Mouse (Mus musculus): ENCODE results near the gene Tmem132c. TPM values are rescaled to one million over a fixed set of nuclear protein-coding genes. Genes with fewer than 3 reads are reported as not detected.

Gene Tmem132c
- polyA plus RNA-seq, 1 experiment, result 2.6 TPM

DNA sequence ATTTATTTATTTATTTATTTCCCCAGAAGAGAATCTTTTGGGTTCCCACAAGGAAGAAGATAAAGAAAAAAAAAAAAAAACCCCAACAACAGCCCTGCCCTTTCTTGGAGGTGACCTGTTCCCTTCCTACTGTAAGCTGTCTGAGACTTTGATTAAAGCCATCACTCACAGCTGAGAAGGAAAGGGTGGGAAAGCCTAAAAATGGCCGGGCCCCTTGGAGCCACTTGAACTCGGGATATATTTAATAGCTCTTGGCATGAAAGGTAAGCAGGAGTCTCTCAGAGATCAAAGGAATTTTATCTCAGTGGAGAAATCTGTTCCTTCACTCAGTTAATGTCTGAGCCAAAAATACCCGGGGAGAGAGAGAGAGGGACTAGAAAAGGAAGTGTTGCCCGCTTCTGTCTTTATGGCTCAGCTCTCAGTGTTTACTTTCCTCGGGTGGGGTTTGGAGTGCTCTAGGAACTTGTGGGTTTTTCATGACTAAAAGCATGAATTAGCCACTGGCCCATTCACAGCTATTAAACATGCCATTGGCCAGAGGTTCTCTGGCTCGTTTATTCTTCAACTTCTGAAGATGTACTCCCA is 41.0 kb downstream of the Tmem132c start:
- DNase-seq (ENCODE audit: extremely low spot score in 1 of 2, low spot score in 1 of 2), result no peak

GRCm38 (mm10) chr5:127286886-127287285 is 45.3 kb downstream of the Tmem132c start:
- no peak for DNase-seq (ENCODE audit: extremely low spot score in 1 of 2, low spot score in 1 of 2)

DNA sequence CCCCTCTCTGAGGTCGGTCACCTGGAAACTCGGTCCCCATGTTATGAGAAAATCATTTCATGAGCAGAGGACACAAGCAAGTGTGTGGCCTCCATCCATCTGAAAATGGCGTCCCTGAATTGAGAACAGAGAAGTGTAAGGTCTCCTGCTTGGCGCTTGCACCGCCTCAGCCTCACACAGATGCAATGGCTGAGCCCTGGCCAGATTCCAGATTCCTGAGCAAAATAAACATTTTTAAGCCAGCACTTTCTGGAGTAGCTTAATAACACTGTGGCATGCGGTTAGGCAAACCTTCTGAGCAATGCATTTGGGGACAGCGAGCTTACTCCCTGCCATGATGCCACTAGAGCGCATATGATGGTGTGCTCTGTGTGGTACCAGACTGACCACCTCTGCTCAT is 48.1 kb downstream of the Tmem132c start:
- no peak for DNase-seq (ENCODE audit: extremely low spot score in 1 of 2, low spot score in 1 of 2)

DNA sequence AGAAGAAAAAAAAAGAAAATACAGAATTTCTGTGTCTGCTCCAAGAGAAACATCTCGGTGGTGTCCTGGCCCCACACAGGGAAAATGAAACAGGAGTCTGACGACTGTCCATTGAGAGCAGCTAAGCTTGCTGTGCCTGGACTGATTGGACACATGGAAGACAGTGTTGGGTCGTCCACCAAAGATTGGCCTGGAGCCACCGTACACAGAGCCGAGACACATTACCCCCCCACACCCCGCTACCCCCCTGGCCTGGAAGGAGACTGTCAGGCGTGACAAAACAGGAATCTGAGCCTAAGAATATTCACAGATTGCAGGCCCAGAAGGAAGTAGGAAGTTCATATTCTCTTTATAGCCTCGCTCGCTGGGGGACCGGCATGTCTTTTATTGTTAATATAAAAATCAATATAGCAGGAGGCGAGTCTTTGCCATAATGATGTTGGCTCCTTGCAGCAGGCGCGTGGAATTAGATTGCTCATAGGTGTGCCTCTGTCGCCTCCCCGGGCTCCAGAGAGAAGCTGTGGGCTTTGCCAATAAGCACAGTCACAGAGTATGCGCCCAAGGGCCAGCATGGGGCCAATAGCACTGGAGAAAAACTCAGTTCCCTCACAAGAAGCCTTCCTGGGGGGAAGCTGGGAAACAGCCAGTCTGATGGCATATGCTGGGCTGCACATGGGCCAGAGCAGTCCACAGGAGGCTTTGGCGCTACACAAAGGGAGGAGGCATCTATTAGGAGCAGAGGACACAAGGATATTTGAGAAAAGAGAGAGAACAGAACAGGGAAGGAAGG is 49.0 kb downstream of the Tmem132c start:
- no peak for DNase-seq (ENCODE audit: extremely low spot score in 1 of 2, low spot score in 1 of 2)

- no peak for DNase-seq (ENCODE audit: extremely low spot score in 1 of 2, low spot score in 1 of 2)
Observed at GRCm38 (mm10) chr5:127291581-127291980, 50.0 kb downstream of the Tmem132c start.

GRCm38 (mm10) chr5:127293698-127294097 is 52.1 kb downstream of the Tmem132c start:
- DNase-seq (ENCODE audit: extremely low spot score in 1 of 2, low spot score in 1 of 2), result no peak

- no peak for DNase-seq (ENCODE audit: extremely low spot score in 1 of 2, low spot score in 1 of 2)
Observed at GRCm38 (mm10) chr5:127297461-127297860, 55.9 kb downstream of the Tmem132c start.

DNA sequence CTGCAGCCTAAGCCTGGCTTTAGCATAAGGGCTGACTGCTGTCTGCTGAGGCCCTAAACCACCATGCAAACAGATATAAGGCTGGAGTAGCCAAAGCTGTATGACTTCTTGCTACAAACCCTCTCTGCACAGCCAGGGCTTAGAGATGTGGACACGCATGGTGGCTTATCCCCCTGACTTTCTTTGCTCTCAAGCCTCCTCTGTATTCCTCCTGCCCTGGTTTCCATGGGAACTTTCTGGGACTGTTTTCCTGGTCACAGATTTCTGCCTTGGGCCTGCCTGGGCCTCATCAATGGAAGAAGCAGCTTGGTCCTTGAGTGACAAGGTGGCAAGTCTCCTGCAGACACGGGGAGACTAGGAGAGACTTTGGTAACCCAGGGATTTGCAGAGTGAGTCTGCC is 56.5 kb downstream of the Tmem132c start:
- no peak for DNase-seq (ENCODE audit: extremely low spot score in 1 of 2, low spot score in 1 of 2)

DNA sequence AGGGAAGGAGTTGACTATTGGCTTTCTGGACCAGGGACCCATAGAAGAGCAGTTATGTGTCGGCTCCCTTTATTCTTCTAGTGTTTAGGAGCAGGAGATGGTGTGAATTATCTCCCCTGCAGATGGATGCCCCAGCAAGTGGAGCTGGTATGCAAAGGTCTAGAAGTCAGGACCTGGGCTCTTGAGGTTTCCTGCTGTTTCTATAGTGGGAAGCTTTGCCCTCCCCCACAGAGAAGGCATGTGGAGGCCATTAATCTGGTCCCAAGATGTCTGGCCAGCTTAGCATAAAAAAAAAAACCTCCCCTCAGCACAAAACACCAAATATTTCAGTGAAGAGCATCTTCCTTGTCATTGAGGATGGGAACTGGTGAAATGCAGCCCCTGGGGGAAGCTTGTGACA is 57.4 kb downstream of the Tmem132c start:
- no peak for DNase-seq (ENCODE audit: extremely low spot score in 1 of 2, low spot score in 1 of 2)

DNA sequence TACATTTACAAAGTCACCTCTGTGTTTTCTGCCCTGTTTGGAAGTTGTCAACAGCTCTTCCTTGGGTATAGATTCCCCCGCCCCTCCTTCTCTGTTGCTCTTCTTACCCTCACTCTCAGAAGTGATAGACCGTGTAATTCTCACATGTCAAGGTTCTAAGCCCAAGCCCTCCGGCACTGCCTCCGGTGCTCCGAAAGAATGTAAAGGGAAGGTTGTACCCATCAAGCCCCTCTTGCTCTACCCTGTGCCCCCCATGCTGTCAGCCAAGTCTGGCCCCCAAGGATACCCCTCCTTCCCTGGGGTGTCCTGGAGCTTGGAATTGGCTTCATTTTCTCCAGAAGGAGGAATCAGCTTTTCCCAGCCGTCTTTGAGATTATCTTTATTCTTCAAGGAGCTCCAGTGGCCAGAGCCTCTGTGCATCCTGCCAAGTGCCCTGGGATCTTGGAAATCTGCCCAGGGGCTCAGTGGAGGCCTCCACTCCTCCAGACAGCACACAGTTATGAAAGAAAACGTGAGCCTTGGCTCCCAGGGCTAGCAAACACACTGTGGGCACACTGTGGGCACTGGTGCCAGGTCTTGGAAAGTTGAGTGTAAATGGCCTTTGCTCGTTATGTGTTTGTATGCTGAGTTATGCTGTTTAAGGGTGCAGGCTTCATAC is 59.1 kb downstream of the Tmem132c start:
- DNase-seq (ENCODE audit: extremely low spot score in 1 of 2, low spot score in 1 of 2), result peak in 1 of 2 experiments; percentile 30

DNA sequence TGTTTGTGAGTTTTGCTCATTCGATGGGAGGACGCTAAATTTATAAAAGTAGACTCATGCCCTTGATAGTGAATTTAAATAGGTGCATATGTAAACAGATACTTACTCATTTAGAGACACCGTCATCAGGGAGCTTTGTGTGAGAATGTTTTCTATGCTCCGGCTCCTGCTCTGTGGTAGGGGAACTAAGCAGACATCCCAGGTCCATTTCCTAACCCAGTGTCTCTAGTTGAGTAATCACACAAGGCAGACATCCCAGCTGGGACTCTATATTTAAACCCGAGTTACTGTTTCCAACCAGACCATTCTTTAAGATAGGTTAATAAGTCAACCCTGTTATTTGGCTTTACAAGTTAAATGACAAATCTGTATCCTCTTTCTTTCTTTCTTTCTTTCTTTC is 63.7 kb downstream of the Tmem132c start:
- DNase-seq (ENCODE audit: extremely low spot score in 1 of 2, low spot score in 1 of 2), result no peak

- no peak for DNase-seq (ENCODE audit: extremely low spot score in 1 of 2, low spot score in 1 of 2)
Observed at GRCm38 (mm10) chr5:127305719-127306118, 64.1 kb downstream of the Tmem132c start.

GRCm38 (mm10) chr5:127306726-127307125 is 65.1 kb downstream of the Tmem132c start:
- no peak for DNase-seq (ENCODE audit: extremely low spot score in 1 of 2, low spot score in 1 of 2)

GRCm38 (mm10) chr5:127310318-127311004 is 68.9 kb downstream of the Tmem132c start:
- no peak for DNase-seq (ENCODE audit: extremely low spot score in 1 of 2, low spot score in 1 of 2)

- DNase-seq (ENCODE audit: extremely low spot score in 1 of 2, low spot score in 1 of 2), result no peak
Observed at GRCm38 (mm10) chr5:127311005-127311331, 69.4 kb downstream of the Tmem132c start.

GRCm38 (mm10) chr5:127313634-127314033 is 72.0 kb downstream of the Tmem132c start:
- no peak for DNase-seq (ENCODE audit: extremely low spot score in 1 of 2, low spot score in 1 of 2)

GRCm38 (mm10) chr5:127319096-127319779 is 77.6 kb downstream of the Tmem132c start:
- no peak for DNase-seq (ENCODE audit: extremely low spot score in 1 of 2, low spot score in 1 of 2)

DNA sequence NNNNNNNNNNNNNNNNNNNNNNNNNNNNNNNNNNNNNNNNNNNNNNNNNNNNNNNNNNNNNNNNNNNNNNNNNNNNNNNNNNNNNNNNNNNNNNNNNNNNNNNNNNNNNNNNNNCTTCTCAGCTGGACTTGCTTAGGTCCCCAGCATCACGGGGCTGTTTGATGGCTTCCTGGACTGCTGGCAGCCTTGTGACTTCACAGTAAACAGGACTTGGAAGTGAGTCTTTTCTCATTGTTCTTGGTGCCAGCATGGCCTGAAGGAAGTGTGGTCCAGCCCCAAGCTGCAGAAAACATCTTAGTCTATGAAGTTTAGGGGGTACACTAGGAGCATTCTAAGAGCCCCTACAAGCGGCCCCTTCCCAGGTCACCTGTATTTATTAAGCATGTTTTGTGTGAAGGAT is 83.0 kb downstream of the Tmem132c start:
- no peak for DNase-seq (ENCODE audit: extremely low spot score in 1 of 2, low spot score in 1 of 2)

- DNase-seq (ENCODE audit: extremely low spot score in 1 of 2, low spot score in 1 of 2), result peak in 1 of 2 experiments; percentile 38
Observed at GRCm38 (mm10) chr5:127336048-127336907, 94.7 kb downstream of the Tmem132c start.

DNA sequence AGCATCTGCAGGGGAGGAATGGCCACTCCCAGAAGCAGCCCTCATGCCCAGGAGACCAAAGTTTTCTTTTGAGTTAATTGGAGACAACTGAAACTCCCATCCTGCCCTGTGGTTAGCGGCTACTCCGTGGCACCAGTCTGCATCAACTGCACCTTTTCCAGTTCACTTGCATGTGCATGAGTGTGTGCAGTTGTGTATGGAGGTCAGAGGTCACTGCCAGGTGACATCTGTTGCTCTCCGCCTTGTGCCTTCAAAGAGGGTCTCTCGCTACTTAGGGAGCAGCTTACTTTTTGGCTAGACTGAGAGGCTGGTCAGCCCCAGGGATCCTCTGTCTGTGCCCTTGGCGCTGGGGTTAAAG is 95.3 kb downstream of the Tmem132c start:
- DNase-seq (ENCODE audit: extremely low spot score in 1 of 2, low spot score in 1 of 2), result no peak

All from frontal cortex, adult 2 months (tissue).